Mouse (Mus musculus) olfactory bulb, adult 2 months (tissue): ENCODE results near the gene Myrip. TPM values are rescaled to one million over a fixed set of nuclear protein-coding genes. Genes with fewer than 3 reads are reported as not detected.
A peak's percentile ranks its signal among the peaks of the same experiment; 100 is the strongest.

ENCODE experiments used
- H3K27ac ChIP-seq: fragments of 200-500 bp; 2 replicates; pipeline ENCODE4 v1.5.1; 2012; ENCODE audit warnings: low read depth, low read length; ENCODE audit not compliant: insufficient read depth
- H3K4me1 ChIP-seq: fragments of 200-500 bp; 2 replicates; pipeline ENCODE4 v1.6.1; 2012; ENCODE audit warnings: low read length; ENCODE audit not compliant: control insufficient read depth, insufficient read depth
- H3K4me3 ChIP-seq: fragments of 200-500 bp; 2 replicates; pipeline ENCODE4 v1.5.1; 2012; ENCODE audit warnings: mild to moderate bottlenecking, low read depth, low read length, moderate library complexity; ENCODE audit not compliant: insufficient read depth
- CTCF ChIP-seq: fragments of 200-500 bp; IDR thresholded peaks from 2 replicates; pipeline ENCODE4 v1.5.1; 2012; ENCODE audit warnings: low read depth, mild to moderate bottlenecking, low read length, moderate library complexity; ENCODE audit not compliant: insufficient read depth
- POLR2A ChIP-seq: fragments of 200-500 bp; IDR thresholded peaks from 2 replicates; pipeline ENCODE4 v1.6.1; 2012; ENCODE audit warnings: mild to moderate bottlenecking, low read depth, low read length, moderate library complexity; ENCODE audit not compliant: insufficient read depth
- WGBS: fragments of 180-500 bp; shearing (Covaris S2); methylation state at CpG from one replicate; pipeline ENCODE4 v1.1.7; 2018; 5-methylcytosine and 5-hydroxymethylcytosine counted together
- polyA plus RNA-seq: library from polyadenylated mRNA; stranded (reverse); fragments of >200 nt; gene quantifications from 2 replicates; pipeline ENCODE4 v1.2.4, GENCODE M21; 2012; ENCODE audit warnings: low replicate concordance; ENCODE audit not compliant: missing spikeins, insufficient read depth, insufficient read length

Myrip gene
- polyA plus RNA-seq, 1 experiment: not detected

DNA sequence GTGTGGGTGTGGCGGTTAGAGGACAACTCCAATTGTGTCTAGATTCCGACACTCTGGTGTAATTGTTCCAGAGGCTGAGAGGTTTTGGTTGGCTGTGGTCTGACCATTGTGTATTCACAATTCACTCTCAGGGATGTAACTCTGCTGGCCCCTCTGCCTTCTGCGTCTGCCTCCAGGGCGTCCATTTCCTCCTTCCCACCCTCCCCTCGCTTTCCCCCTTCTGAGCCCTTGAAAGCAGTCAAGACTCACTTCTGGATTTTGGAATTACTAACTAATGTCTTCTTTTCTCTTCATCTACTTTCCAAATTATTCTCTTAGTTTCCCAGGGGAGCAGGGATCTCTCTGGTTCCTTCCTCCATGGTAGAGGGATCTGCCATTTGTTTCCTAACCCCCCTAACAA lies 8.8 kb upstream of the Myrip start:
- no peak overlapping the region for H3K27ac ChIP-seq
- no peaks in the 10 kb centered on the region for H3K4me1 ChIP-seq
- no peak overlapping the region for H3K4me3 ChIP-seq
- WGBS: 75% methylated on average over 5 of the region's 5 CpGs
- TF ChIP-seq CTCF: no peak
- no peak for TF ChIP-seq POLR2A

DNA sequence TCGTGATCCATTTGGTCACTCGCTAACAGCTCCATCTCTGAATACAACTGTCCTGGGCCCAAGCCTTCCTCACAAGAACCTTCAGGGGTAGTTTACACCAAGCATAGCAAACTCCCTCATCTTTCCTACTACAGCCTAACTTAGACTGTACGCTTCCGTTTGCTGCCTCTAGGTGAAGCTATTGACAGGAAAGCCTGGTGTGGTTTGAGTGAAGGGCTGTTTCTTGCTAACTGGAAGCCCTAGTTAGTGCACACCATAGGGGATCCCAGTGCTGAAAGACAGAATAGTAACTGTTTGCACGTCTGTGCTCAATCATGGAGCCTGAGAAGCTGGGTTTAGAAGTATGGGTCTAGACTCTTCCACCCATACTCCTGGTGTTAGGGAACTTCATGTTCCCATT lies 5.8 kb upstream of the Myrip start:
- no peak overlapping the region for H3K4me3 ChIP-seq
- 90% methylated on average over 5 of the region's 5 CpGs for WGBS
- TF ChIP-seq POLR2A (no peak), CTCF (no peak)
- H3K4me1 ChIP-seq: no peaks in the 10 kb centered on the region
- no peak overlapping the region for H3K27ac ChIP-seq

DNA sequence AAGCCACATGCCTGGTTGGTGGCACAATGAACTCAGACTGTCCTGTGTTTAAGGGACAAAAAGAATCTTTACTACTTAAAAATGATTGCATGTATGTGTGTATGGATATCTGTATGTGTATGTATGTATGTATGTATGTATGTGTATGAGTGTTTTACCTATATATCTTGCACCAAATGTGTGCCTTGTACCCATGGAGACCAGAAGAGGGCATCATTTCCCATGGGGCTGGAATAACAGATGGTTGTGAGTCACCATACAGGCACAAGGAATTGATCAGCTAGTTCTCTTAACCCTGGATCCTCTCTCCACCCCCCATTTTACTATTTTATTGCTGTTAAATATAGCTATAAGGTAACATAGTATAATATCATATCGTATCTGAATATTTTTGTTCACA lies 4.4 kb upstream of the Myrip start:
- WGBS: 94% methylated on average over 1 of the region's 1 CpGs
- Histone ChIP-seq H3K4me1 (no peaks in the 10 kb centered on the region), H3K4me3 (no peak overlapping the region), H3K27ac (no peak overlapping the region)
- TF ChIP-seq CTCF (no peak), POLR2A (no peak)

DNA sequence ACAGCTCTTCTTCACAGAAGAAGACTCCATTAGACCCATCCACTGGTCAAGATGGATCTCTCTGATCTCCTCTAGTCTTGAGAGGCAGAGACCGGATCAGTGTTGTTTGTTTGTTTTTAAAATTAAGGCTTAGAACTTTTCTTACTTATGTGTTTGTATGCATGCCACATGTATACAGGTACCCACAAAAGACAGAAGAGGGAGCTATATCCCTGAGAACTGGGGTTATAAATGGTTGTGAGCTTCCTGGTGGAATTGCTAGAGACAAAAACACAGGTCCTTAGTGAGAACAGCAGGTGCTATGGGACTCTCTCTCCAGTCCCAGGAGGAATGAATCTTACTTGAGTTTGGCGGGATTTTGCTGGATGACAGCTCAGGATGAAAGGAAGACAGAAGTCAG lies 1.9 kb upstream of the Myrip start:
- 89% methylated on average over 2 of the region's 2 CpGs for WGBS

DNA sequence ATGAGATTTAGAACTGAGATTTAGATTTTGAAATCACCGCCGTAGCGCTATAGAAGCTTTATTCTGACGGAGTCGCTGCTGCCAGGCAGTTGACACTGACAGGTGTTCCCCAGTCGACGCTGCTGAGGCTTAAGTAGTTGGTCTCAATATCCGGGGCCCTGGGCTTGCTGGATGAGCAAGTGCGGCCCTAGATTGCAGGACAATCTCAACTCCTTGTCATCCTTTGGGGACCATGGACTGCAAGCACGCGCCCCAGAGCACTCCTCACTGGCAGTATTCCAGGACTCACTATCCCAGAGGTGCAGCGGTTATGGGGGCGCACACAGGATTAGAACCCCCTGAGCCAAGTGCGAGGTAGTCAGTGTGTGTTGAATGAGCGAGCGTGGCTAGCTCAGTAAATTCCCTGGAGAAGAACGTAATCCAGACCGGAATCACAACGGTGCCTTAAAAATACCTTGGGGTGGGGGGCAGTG lies 1.7 kb downstream of the Myrip start:
- H3K27ac ChIP-seq: no peak overlapping the region

More for the DNA sequence above, 1.9 kb upstream of the Myrip start:
- H3K27ac ChIP-seq: no peak overlapping the region
- H3K4me3 ChIP-seq: no peak overlapping the region
- TF ChIP-seq CTCF (no peak), POLR2A (no peak)
- peaks cover 12% of the 10 kb centered on the region for H3K4me1 ChIP-seq

DNA sequence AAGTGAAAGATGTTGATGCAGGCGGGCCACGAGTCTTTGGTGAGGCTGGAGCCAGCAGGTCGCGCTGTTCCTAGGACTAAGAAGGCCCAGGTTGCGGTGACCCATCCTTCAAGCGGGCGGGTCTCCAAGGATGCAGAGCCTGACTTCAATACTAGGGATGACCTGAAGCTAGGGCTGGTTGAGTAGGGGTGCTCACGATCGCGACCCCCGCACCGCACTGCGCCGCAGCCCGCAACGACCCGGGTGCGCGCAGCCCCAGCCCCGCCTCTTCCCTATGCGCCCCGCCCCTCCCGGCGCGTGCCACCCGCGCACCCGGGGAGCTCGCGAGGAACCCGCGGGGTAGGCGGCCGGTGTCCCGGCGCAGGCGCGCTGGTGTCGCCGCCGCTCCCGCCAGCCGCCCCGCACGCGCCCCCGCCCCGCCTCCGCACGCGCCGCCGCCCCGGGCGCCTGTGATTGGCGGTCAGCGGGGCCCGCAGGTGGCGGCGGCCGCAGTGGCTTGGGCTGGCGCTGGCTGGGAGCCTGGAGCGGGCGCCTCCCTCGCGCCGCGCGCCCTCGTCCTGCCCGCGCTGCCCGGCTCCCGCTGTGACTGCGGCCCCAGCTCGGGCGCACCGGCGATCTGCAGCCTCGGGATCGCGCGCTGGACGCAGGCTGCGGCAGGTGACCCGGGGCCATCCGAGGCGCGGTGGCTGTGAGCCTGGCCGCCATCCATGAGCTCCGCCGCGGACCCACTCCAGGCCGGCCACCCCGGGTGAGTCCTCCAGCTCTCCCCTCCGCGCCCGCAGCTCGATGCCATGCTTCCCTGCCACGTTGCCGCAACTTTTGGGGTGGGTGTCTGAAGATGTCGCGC lies 2.4 kb downstream of the Myrip start:
- 2% methylated on average over 103 of the region's 103 CpGs for WGBS
- 0 out of 2 replicates have a peak, but pooled peaks have one; percentile 44 for TF ChIP-seq POLR2A
- TF ChIP-seq CTCF: peak; percentile 31; the same call in 1 of the 2 replicates
- H3K4me1 ChIP-seq: peaks cover 17% of the 10 kb centered on the region
- peak overlapping the region; percentile 88 for H3K4me3 ChIP-seq
- no peak overlapping the region for H3K27ac ChIP-seq

More for the DNA sequence above, 1.7 kb downstream of the Myrip start:
- peak overlapping the region; percentile 88 for H3K4me3 ChIP-seq
- no peak for TF ChIP-seq POLR2A
- WGBS: 12% methylated on average over 19 of the region's 19 CpGs
- H3K4me1 ChIP-seq: peaks cover 17% of the 10 kb centered on the region

DNA sequence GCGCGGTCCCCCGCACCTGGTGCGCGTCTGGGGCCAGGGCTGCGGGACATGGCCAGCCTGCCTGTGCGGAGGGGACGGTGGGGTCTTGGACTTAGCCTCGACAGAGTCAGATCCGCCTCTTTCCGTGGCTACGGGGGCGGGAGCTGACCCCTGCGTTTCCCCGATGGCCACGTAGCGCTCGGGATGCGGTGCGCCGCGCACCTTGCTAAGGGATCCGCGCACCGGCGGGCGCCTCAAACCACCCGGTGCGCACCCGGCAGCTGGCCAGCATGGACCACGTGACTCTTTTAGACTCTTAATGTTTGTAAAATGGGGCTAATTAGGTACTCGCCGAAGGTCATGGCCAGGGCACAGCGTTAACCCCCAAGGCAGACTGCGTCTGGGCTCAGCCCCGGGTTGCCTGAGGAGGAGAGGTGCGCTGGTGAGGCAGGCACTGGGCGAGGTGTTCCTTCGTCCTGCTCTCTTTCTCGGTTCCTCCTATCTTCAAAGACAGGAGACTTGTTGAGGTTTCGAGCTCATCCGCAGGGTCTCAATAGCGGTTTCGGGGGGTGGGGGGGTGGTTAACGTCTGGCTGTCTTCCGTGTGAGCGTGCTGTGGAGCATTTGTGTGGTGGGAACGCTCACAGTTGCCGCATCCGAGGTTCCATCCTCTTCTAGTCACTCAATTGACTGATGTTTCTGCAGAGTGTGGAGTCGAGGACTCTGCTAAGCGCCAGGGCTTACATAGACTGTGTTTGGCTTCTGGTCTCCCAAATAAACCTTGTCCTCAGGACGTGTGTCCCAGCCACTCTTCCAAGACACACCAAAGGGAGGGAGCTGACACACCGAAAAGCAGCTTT lies 3.2 kb downstream of the Myrip start:
- peaks cover 17% of the 10 kb centered on the region for H3K4me1 ChIP-seq
- peak overlapping the region; percentile 88 for H3K4me3 ChIP-seq
- TF ChIP-seq POLR2A: no peak
- H3K27ac ChIP-seq: no peak overlapping the region
- 2% methylated on average over 54 of the region's 54 CpGs for WGBS

DNA sequence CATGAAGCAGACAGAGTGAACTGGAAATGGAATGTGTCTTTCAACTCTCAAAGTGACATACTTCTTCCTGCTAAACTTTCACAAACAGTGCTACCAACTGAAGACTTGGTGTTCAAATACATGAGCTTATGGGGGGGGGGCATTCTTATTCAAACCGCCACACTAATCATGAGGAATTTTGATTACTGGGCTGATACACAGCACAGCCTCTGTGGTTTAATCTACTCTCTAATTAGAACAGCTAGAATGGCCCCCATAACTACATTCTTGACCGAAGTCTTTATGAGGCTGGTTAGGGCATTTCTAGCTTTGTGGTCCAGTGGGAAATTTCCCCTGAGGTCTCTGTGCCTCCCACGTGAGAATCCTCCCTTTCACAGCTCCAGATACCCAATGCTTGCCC lies 13.9 kb downstream of the Myrip start:
- 77% methylated on average over 3 of the region's 3 CpGs for WGBS

DNA sequence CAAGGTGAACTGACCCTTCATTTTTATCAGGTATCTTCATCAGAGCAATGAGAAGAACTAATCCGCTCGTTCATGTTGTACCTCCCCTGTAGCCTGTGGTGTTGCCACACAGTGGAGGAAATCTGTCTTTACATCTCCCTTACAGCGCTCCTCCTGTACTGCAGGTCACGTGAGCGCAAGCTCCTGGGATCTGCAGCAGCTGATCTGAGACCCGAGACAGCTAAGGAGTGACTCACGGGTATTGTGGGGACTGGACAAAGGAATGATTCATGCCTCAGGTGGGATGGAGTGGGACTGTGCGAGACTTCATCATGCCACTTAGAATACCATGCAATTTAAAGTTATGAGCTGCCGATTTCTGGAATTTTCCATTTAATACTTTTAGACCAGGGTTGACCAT lies 17.8 kb downstream of the Myrip start:
- Histone ChIP-seq H3K4me1 (peaks cover 2% of the 10 kb centered on the region; the same call in 1 of the 2 replicates), H3K27ac (no peak overlapping the region), H3K4me3 (no peak overlapping the region)
- TF ChIP-seq CTCF (no peak), POLR2A (no peak)
- WGBS: 75% methylated on average over 9 of the region's 9 CpGs

More for the DNA sequence above, 13.9 kb downstream of the Myrip start:
- no peak overlapping the region for H3K4me3 ChIP-seq
- H3K4me1 ChIP-seq: no peaks in the 10 kb centered on the region
- TF ChIP-seq POLR2A: no peak
- TF ChIP-seq CTCF: no peak
- H3K27ac ChIP-seq: no peak overlapping the region
